Mouse (Mus musculus): ENCODE results near the gene Wipi1. TPM values are rescaled to one million over a fixed set of nuclear protein-coding genes. Genes with fewer than 3 reads are reported as not detected.
"Not testable (repeated sequence)": the region's sequence is repeated elsewhere in the genome, so short reads cannot be mapped to it uniquely, and the experiment has no call there.

Gene Wipi1
- polyA plus RNA-seq, 1 experiment = 7.4 TPM

DNA sequence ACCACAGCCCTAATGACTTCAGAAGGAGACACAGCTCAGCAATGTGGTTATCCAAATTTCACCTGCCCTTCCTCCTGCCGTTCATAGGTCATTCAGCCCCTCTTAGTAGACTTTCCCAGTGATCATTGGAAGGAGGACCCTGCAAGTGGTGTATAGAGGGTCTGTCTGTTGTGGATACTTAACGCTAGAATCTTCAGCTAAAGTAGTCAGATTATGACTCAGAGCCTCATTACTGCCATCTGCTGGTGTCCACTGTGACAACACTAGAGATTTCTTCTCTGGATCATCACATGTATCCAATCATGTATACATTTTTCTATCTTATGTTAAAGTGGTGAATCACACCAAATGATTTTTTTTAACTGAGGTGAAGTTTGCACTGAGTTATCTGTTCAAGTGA lies 9.4 kb upstream of the Wipi1 start:
- DNase-seq (ENCODE audit: low read depth, low spot score) = peak; percentile 29
- whole genome bisulfite sequencing = 6% methylated on average over 2 of the region's 2 CpGs

DNA sequence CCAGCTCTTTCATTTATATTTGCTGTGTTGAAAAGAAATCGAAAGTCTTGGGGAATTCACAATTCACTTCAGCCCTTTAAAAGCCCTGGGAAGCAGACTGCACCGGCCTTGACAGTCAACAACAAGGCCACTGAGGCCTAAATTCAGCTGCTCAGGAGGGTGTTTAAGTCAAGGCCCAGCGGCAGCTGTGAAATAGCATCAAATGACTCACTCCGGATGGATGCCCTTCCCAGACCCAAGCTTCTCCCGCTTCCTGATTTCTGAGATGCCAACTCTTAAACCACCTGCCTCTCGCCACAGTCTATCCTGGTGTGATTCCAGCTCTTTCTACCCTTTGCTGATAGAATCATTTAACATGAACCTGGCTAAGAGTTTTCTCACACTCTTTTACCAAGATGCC lies 8.6 kb upstream of the Wipi1 start:
- no peak for DNase-seq (ENCODE audit: low read depth, low spot score)
- WGBS = 80% methylated on average over 6 of the region's 6 CpGs

DNA sequence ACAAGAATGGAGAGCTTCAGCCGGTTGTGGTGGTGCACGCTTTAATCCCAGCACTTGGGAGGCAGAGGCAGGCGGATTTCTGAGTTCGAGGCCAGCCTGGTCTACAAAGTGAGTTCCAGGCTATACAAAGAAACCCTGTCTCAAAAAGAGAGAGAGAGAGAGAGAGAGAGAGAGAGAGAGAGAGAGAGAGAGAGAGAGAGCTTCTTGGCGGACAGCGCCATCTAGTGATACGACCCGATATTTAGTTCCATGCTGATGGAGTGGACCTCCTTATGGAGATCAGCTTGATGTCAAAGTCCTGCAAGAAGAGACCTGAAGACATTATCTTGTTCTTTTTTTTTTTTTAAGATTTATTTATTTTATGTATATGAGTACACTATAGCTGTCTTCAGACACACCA lies 7.3 kb upstream of the Wipi1 start:
- DNase-seq (ENCODE audit: low read depth, low spot score) = not testable (repeated sequence)
- WGBS = 33% methylated on average over 8 of the region's 8 CpGs

DNA sequence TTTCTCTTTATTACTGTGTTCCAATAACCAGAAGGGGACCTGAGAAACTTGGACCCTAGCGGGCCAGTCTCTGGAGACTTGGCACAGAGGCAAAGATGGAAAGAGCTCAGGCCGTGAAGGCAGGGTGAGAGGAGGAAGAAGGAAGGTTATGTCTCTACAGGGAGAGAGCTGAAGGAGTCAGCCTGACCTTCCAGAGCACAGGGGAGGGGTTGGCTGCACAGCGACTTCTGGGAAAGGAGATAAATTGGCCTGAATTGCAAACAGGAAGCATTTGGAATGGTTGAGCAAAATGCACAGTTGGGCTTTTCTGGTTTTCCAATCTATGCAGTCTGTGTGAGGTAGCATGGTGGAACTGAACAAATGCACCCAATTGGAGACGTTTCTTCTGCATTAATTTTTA lies 5.0 kb upstream of the Wipi1 start:
- whole genome bisulfite sequencing = 42% methylated on average over 4 of the region's 4 CpGs
- DNase-seq (ENCODE audit: low read depth, low spot score) = no peak

DNA sequence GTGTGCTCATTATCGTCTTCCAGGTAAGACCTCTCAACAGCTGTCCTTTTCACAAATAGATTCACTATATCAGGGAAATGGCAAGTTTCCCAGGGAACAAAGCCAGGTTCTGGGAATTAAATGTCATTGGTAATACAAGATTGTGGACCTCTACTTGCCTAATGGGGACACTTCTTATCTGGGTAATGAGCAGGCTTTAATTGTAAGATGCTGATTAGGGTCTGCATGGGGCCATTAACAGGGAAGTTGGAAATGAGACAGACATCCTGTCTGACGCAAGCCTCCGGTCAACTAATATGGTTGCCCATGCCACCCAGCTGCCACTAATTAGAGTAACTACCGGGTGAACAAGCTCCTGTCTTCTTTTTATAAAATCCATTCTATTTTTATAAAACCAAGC lies 4.6 kb upstream of the Wipi1 start:
- WGBS = 82% methylated on average over 4 of the region's 4 CpGs
- DNase-seq (ENCODE audit: low read depth, low spot score) = no peak

DNA sequence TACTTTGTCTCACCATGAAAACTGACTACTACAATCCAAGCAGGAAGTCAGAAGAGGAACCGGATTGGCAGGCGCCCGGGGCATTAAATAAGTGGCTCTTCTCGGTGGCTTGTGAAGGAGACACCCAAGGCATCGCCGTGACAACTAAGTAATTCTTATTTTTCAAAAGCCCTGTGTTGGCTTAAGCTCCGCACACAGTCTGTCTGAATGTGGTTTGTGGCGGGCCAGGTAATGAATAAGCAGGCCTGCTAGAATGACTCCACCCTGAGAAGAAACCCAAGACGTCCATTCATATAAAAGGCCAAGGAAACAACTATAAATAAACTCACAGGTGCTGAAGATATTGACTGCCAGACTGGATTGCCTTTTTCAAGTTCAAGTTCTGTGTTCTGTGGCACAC lies 3.5 kb upstream of the Wipi1 start:
- WGBS = 41% methylated on average over 9 of the region's 9 CpGs
- no peak for DNase-seq (ENCODE audit: low read depth, low spot score)

DNA sequence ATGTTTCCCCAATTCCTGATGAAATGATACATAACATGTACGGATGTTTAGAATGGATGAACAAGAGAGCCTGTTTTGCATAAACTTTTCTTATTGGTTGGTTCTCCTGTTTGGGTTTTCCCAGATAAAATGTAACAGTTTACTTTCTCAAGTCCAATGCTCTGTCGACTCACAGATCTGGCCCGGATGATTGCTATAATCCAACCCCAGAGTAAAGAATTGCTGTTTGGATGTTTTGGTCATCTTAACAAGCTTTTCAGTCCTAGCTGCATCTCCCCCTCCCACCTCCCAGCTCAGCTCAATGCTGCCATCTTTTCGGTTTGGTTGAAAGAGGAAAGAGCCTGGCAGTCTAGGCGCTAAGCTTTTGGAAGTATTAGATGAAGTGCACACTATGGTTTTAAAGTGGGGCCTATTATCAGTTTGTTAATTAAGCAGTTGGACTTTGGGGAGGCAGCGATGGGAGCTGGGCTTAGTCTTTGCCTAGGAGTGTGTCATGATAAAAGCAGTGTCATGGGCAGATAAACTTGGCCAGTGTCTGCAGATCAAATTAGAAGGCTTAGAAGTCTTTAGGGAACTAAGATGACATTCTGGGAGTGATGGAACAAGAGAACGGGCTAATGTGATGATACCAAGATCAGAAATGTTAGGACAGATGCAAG lies 1.2 kb upstream of the Wipi1 start:
- DNase-seq (ENCODE audit: low read depth, low spot score) = no peak
- 76% methylated on average over 7 of the region's 7 CpGs for WGBS

DNA sequence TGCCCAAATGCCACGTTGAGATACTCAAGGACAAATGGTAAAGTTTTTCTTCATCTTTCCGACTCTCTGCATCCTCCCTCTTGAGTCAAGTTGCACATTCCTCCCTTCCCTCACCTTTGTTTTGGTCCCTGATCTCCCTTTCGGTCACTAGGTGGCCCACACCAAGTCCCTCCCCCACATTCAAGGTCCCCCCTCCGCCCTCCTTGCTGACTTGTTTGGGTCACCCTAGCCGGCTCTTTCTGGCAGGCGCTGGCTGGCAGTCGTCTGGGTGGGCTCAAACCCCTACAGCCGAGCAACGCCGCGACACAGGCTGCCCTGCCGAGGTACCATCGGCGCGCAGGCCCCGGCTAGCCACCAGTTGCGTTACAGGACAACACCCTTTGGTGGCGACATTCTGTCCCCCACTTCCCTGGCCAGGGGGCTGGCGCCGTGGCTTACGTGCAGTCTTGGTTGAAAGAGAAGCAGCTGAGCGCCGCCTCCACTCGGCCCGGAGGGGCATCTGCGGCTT lies 918 bp downstream of the Wipi1 start:
- under 1% methylated on average over 26 of the region's 26 CpGs for WGBS
- DNase-seq (ENCODE audit: low read depth, low spot score) = no peak

DNA sequence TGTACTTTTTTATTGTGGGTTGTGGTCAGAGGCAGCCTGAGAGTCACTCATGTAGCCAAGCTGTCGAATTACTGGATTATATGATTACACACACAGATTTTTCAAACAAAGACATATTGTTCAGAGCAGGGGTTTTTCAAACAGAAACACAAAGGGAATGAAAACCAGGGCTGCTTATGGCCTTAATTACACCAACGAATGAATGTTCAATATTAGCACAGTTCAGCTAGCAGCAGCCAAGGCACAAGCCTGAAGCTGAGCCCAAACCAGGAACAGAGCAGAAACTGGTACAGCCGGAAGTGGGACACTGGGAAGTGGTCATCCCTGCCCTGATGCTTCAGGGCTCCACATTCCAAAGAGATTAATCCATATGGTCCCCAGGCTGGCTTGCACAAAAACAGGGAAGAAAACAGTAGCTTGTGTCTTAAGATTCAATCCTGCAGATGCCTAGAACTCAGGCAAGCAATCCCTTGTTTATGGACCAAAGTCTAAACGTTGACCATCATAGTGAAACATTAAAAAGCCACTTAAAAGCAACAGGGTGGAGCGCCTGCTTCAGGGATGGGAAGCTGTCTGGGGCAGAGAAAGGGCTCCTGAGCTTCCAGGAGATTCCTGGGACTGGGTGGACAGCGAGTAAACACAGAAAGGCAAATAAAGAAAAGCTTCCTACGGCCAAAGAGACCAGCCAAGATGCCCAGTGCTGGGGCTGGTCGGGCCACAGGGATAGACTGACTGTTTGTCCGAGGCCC lies 1.5 kb downstream of the Wipi1 start:
- WGBS = 7% methylated on average over 9 of the region's 9 CpGs
- no peak for DNase-seq (ENCODE audit: low read depth, low spot score)

DNA sequence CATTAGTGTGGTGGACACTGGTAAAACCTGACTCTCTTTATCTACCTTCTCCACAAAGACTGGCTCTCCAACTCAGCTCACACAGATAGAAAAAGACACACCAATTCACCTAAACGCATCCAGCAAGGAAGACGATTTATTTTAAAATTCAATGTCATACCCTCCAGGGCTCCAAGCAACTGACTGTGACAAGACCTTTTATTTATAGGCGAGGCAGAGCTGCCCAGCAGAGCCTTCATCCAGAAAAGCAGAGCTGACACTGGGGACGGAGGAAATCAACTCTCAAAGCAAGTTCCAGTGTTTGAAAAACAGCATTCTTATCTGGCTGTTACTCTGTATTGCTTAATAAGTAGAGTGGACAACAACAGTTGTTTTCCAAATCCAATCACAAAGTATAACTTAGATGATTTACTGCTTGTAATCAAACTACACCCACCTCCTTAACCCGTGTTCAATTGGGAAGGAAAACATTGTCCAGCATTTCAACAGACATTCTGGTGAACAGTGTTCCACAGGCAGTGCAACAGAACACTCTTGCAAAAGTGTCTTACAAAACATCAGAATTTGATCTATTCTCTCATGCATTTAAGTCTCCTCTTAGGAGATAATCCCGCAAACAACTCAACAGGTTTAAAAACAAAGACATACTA lies 2.7 kb downstream of the Wipi1 start:
- DNase-seq (ENCODE audit: low read depth, low spot score) = no peak
- WGBS = 57% methylated on average over 6 of the region's 6 CpGs

DNA sequence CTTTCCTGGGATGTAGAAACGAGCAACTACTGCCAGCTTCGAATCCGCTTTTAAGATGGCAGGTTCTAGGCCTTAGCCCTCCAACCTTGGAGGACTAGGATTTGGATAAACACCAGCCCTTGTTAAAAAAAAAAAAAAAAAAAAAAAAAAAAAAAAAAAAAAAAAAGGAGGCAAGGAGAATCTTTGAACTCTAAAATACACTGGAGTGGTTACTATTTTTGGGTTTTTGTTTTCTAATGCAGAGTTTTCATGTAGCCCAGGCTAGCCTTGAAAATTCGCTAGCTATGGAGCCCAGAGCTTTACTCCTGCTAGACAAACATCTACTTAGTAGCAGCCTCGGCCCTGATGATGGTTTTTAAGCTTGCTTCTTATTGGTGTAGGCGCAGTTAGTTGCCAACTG lies 4.2 kb downstream of the Wipi1 start:
- DNase-seq (ENCODE audit: low read depth, low spot score) = no peak
- WGBS = 85% methylated on average over 6 of the region's 6 CpGs

DNA sequence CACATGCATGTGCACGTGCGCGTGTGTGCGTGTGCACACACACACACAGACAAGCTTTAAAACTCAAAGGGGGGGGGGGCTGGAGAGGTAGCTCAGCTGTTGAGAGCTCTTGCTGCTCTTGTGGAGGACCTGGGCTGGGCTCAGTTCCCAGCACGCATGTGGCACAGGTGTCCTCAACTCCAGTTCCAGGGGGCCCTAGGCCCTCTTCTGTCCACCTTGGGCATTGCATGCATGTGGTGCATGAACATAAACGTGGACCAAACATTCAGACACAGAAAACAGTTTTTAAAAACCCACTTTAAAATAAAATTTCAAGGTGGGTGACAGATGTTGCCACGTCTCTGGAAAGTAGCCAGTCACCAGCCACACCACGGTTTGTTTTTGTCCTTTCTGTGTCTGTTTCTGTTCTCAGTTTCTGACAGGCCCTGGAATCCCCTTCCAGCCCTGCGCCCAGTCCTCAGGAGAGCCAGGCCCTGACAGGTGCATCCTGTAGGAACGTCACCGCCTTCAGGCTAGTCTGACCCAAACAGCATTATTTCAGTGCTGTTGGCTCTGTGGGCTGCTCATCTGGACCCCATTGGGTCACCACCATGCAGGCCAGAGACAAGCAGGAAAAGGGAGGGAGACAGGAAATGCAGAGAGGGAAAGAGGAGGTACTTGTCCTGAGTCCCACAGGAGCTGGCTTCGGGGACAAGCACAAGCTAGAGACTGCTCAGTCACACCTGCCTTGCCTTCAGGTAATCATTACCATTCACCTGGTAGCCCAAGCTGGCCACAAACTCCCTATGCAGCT lies 12.8 kb downstream of the Wipi1 start:
- 87% methylated on average over 12 of the region's 12 CpGs for WGBS
- DNase-seq (ENCODE audit: low read depth, low spot score) = no peak

DNA sequence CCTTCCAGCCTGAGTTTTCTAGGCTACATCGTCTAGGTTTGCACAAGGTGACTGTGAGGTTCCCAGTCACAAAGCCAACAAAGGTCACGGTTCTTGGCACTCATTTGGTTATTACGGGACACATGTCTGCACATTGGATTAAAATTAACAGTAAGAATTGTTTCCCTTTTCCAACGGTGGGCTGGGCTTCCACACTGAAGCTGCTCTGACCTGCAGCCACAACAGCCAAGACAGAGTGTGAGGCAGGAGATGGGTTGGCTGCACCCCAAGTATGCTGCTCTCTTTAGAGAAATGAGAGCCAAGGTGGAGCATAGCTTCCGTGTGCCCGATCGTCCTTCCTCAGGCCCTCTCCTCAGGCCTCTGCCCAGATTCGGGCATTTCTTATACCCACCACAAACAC lies 17.0 kb downstream of the Wipi1 start:
- no peak for DNase-seq (ENCODE audit: low read depth, low spot score)
- WGBS = 77% methylated on average over 8 of the region's 8 CpGs

DNA sequence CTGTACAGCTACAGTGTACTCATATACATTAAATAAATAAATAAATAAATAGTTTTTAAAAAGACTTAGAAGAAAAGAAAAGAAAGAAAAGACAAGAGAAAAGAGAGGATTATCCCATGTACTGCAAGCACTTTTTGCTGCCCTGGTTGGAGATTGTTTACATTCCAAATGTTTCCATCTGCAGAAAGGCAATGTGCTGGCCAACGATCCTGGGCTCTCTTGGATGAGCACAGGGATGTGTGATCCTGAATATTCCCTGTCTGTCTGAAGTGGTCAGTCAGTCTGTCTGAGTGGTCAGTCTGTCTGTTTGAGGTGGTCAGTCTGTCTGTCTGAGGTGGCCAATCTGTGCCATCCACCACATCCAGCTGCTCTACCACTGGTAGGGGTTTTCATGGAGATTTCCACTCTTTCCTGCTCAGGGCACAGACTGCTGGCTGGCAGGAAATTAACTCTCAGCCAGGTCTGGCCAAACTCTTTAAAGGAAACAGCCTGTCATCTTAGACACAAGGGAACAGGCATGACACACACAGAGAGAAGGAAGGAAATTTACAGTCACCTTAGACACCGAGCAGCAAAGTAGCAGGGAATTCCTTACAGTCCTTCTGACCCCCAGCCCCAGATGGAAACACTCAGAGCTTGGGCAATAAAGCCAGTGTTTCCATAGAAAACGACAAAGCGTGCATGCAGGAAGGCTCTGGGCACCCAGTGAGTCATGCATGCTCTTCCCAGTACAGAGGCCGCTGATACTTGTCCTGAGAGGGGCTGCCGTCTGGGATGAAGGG lies 18.4 kb downstream of the Wipi1 start:
- WGBS = 63% methylated on average over 6 of the region's 6 CpGs
- DNase-seq (ENCODE audit: low read depth, low spot score) = no peak

DNA sequence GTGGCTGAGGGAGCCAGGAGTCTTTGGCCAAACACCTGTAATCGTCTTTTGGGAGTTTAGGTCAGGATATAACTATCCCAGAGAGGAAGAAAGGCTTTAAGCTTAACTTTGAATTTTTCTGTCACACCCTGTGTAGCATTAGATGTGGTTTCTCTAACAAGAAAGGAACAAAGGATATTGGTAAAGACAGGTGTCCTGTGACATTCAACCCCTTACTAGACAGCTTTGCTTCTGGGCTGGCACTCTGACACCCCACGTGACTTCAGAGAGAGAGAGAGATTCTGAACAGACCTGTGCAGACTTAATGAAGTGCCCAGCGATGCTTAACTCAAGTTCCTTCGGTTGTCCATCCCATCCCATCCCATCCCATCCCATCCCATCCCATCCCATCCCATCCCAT lies 20.3 kb downstream of the Wipi1 start:
- DNase-seq (ENCODE audit: low read depth, low spot score) = no peak
- 92% methylated on average over 4 of the region's 4 CpGs for WGBS

DNA sequence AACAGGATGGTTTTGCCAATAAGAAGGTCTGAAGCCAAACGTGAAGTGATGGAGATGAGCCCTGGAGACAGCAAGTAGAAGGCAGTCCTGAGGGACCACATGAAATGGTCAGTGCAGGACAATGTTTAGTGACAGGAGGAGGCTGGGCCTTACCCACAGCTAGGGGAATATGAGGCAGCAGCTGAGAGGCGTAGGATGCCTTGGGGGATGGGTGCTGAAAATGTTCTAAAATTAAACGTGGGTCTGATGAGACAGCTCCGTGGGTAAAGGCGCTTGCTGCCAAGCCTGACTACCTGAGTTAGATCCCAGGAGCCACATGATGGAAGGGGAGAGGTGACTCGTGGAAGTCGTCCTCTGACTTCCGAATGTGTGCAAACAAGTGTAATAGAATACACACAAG lies 21.8 kb downstream of the Wipi1 start:
- no peak for DNase-seq (ENCODE audit: low read depth, low spot score)
- WGBS = 84% methylated on average over 8 of the region's 8 CpGs

DNA sequence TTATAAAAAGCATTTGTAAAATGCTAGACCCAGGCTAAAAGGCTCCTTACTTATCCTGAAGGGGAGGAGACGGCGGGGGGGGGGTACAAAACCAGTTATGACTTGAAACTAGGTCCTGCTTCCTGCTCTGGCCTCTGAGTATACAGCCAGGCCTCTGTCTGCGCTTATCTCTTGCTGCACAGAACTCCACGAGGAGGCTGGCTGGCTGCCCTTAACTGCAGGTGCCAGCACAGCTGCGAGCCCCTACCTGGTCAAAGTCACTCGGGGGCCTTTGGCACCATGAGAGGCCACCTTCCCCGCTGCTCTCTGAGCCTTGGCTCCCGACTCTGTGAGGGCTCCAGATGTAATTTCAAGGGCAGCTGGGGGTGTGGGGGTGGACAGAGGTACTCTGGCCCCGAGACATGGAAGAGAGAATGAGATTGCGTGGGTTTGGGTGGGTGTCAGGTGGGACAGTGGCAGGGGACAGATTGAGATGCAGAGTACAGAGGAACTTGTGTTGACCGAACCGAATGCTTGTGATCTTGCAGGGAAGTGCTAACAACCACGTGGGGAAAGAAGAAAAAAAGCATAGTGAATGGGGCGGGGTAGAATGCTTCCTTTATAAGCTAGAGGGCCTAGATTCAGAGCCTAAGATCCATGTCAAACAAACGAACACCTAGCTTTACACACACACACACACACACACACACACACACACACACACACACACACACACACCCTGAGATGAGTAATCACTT lies 24.0 kb downstream of the Wipi1 start:
- no peak for DNase-seq (ENCODE audit: low read depth, low spot score)
- WGBS = 23% methylated on average over 15 of the region's 15 CpGs

DNA sequence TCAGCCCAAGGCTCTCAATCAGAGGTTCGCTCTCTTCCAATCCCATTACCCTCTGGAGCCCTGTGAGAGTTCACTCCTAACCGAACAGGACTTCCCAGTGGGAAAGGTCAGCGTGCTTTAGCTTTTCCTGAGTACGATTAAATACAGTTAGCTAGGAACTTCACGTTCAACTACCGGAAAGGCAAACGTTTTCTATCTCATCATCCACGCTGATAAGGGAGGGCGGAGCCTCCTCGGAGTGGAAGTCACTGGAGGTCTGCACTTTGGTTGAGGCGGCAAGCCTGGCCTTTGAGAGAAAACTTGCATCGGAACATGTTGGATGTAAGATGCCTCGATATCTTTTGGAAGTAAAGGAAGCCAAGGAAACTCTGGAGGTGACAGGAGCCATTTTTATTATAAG lies 24.7 kb downstream of the Wipi1 start:
- no peak for DNase-seq (ENCODE audit: low read depth, low spot score)
- 25% methylated on average over 13 of the region's 13 CpGs for WGBS

DNA sequence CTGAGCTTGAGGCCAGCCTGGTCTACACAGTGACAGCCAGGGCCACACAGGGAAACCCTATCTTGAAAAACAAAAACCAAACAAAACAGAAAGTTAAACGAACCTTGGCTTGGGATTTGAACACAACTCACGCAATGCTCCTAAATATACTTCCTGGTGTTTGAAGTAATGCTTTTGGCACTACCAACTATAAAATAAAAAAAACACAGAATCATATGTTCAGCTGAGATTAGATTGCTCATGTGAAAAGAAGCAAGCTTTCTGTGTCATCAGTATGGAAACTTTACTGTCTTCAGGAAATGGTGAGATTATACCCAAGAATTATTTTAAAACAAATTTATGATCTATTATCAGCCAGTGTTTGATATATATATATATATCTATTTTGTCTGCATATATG lies 25.3 kb downstream of the Wipi1 start:
- DNase-seq (ENCODE audit: low read depth, low spot score) = no peak
- WGBS = 23% methylated on average over 2 of the region's 2 CpGs
